In the genomic region with DNA sequence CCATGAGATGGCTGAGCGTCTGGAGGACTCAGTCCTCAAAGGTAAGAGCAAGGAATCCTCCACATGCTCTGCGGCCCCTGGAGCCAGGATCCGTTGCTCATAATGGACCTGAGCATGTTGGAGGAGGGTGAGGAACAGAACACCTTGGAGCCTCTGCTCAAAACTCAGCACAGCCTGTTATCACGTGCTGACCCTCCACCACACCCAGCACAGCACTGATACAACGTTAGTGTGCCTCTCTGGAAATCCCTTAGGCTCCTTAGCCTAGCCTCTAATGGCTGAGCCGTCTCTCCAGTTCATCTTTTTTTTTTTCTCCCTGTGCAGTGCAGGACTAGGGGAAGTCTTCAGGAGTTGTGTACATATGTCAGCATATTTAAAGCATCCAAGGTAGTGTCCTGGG, we compare ENCODE assay signal across 29 mouse cellular contexts. TPM values are rescaled to one million over a fixed set of nuclear protein-coding genes. Genes with fewer than 3 reads are reported as not detected.
A peak's percentile ranks its signal among the peaks of the same experiment; 100 is the strongest.
DNase-seq lines count a peak whose midpoint lies in the region; ATAC-seq and TF ChIP-seq lines count a peak whose summit lies in the region.
"Had no signal": no experiment of that assay in that cellular context is flagged by ENCODE, and none has a peak within 500 bp of the region (broad histone marks: within the 10 kb centered on the region; RNA-seq: fewer than 3 reads in every experiment).

No protein-coding gene starts in this region.

- no peaks in the 10 kb centered on the region for H3K27me3 ChIP-seq in erythroblast, embryonic 14.5 days (ENCODE audit: control insufficient read depth)
- H3K27me3 ChIP-seq in stomach, embryonic 15.5 days (replicated peaks): no peaks in the 10 kb centered on the region
- H3K27me3 ChIP-seq in stomach, postnatal 0 days (ENCODE audit: control insufficient read depth, insufficient read depth, low read length): no peaks in the 10 kb centered on the region
- H3K27me3 ChIP-seq in liver, embryonic 14.5 days (ENCODE audit: control insufficient read depth, insufficient read depth, low read length): no peaks in the 10 kb centered on the region
- H3K27me3 ChIP-seq: embryonic facial prominence, embryonic 12.5 days; embryonic facial prominence, embryonic 15.5 days; heart, embryonic 13.5 days; hindbrain, embryonic 12.5 days had no signal

- peak overlapping the region; percentile 4 for H3K4me3 ChIP-seq in erythroblast, embryonic 14.5 days (replicated peaks)
- no peak overlapping the region for H3K4me3 ChIP-seq in stomach, embryonic 15.5 days (replicated peaks)
- H3K4me3 ChIP-seq in stomach, postnatal 0 days (ENCODE audit: low read depth, low read length): no peak overlapping the region
- no peak overlapping the region for H3K4me3 ChIP-seq in liver, embryonic 14.5 days (ENCODE audit: insufficient read depth in 1 of 2, low read depth in 2 of 2, low read length in 2 of 2)
- H3K4me3 ChIP-seq: embryonic facial prominence, embryonic 12.5 days; embryonic facial prominence, embryonic 15.5 days; heart, embryonic 13.5 days; hindbrain, embryonic 12.5 days had no signal

- H3K9ac ChIP-seq in stomach, embryonic 15.5 days: no peak overlapping the region
- H3K9ac ChIP-seq in stomach, postnatal 0 days (ENCODE audit: low read length): no peak overlapping the region
- H3K9ac ChIP-seq in liver, embryonic 14.5 days (replicated peaks): no peak overlapping the region; the same call in 1 of the 2 replicates
- H3K9ac ChIP-seq: embryonic facial prominence, embryonic 12.5 days; embryonic facial prominence, embryonic 15.5 days; forebrain, postnatal 0 days; heart, embryonic 13.5 days; hindbrain, embryonic 12.5 days had no signal

- H3K4me1 ChIP-seq in erythroblast, embryonic 14.5 days (ENCODE audit: control insufficient read depth): peaks cover 69% of the 10 kb centered on the region
- no peaks in the 10 kb centered on the region for H3K4me1 ChIP-seq in stomach, embryonic 15.5 days
- H3K4me1 ChIP-seq in stomach, postnatal 0 days (replicated peaks; ENCODE audit: control insufficient read depth, insufficient read depth): no peaks in the 10 kb centered on the region
- H3K4me1 ChIP-seq in liver, embryonic 14.5 days (replicated peaks; ENCODE audit: control insufficient read depth in 2 of 2, insufficient read depth in 2 of 2, low read length in 1 of 2): peaks cover 11 to 20% of the 10 kb centered on the region in 2 experiments
- H3K4me1 ChIP-seq: embryonic facial prominence, embryonic 12.5 days; embryonic facial prominence, embryonic 15.5 days; heart, embryonic 13.5 days; hindbrain, embryonic 12.5 days had no signal

- H3K9me3 ChIP-seq in erythroblast, embryonic 14.5 days (ENCODE audit: control insufficient read depth, low read length): no peaks in the 10 kb centered on the region
- no peaks in the 10 kb centered on the region for H3K9me3 ChIP-seq in stomach, embryonic 15.5 days
- H3K9me3 ChIP-seq in stomach, postnatal 0 days (ENCODE audit: control insufficient read depth, low read length): no peaks in the 10 kb centered on the region
- no peaks in the 10 kb centered on the region for H3K9me3 ChIP-seq in liver, embryonic 14.5 days (ENCODE audit: control insufficient read depth, low read length)
- H3K9me3 ChIP-seq: embryonic facial prominence, embryonic 12.5 days; embryonic facial prominence, embryonic 15.5 days; heart, embryonic 13.5 days; hindbrain, embryonic 12.5 days had no signal

- DNase-seq in stomach, postnatal 0 days (ENCODE audit: low spot score): no peak
- no peak for DNase-seq in liver, embryonic 14.5 days (ENCODE audit: low read depth in 3 of 3, low spot score in 3 of 3)
- no peak for DNase-seq in thymus, postnatal 25 days
- no peak for DNase-seq in spleen, postnatal 4 days (ENCODE audit: low spot score in 2 of 2)
- DNase-seq: adrenal gland, adult 8-10 months; adrenal gland, postnatal 25 days; cerebellum, adult 11 months; cerebellum, adult 2 months; cerebellum, adult 9-11 months; cerebellum, postnatal 25 days; forebrain, postnatal 0 days; gastrocnemius, postnatal 25 days; heart, adult 18-20 months; heart, postnatal 14 days had no signal

- no peak; the same call in 1 of the 2 replicates for ATAC-seq in erythroblast, adult 5-6 weeks (replicated peaks; ENCODE audit: low FRiP score, poor library complexity, severe bottlenecking)
- 0 out of 2 replicates have a peak, but pooled peaks have one; percentile 43 for ATAC-seq in stomach, embryonic 15.5 days (ENCODE audit: insufficient read depth, low FRiP score, low read depth)
- ATAC-seq in stomach, postnatal 0 days (ENCODE audit: low FRiP score, low TSS enrichment): no peak
- ATAC-seq in liver, embryonic 14.5 days (ENCODE audit: insufficient read depth): peak; percentile 61; the same call in 1 of the 2 replicates
- peak; percentile 38; the same call in 1 of the 2 replicates for ATAC-seq in megakaryocyte-erythroid progenitor cell, adult 5-6 weeks (replicated peaks; ENCODE audit: low FRiP score, low TSS enrichment, poor library complexity, severe bottlenecking)
- ATAC-seq: activated CD4-positive, CD25-positive, alpha-beta regulatory T cell, adult 4 months; forebrain, embryonic 14.5 days; forebrain, postnatal 0 days; hindbrain, embryonic 16.5 days had no signal

- 81% methylated on average over 6 of the region's 6 CpGs for whole genome bisulfite sequencing in stomach, embryonic 15.5 days
- 79% methylated on average over 6 of the region's 6 CpGs for WGBS in stomach, postnatal 0 days
- WGBS in liver, embryonic 14.5 days (ENCODE audit: insufficient replicate concordance): 45% methylated on average over 6 of the region's 6 CpGs

- no peak for TF ChIP-seq CTCF in stomach, postnatal 0 days (IDR thresholded peaks at IDR 0.05; ENCODE audit: low read depth)
- no peak for TF ChIP-seq CTCF in liver, embryonic 14.5 days (IDR thresholded peaks at IDR 0.05; ENCODE audit: low read depth)

- no peak overlapping the region for H3K4me2 ChIP-seq in stomach, embryonic 15.5 days
- H3K4me2 ChIP-seq in stomach, postnatal 0 days (replicated peaks; ENCODE audit: low read depth): no peak overlapping the region
- peak overlapping the region; percentile 13; the same call in 1 of the 2 replicates for H3K4me2 ChIP-seq in liver, embryonic 14.5 days (ENCODE audit: low read depth)
- H3K4me2 ChIP-seq: embryonic facial prominence, embryonic 12.5 days; embryonic facial prominence, embryonic 15.5 days; heart, embryonic 13.5 days; hindbrain, embryonic 12.5 days had no signal

- TF ChIP-seq EP300 in stomach, postnatal 0 days (optimal IDR thresholded peaks at IDR 0.05): no peak
- no peak for TF ChIP-seq EP300 in liver, embryonic 14.5 days (IDR thresholded peaks at IDR 0.05; ENCODE audit: low read depth)

- H3K36me3 ChIP-seq in erythroblast, embryonic 14.5 days (ENCODE audit: control insufficient read depth): peaks cover 100% of the 10 kb centered on the region
- peaks cover 64% of the 10 kb centered on the region for H3K36me3 ChIP-seq in stomach, embryonic 15.5 days
- peaks cover 23% of the 10 kb centered on the region for H3K36me3 ChIP-seq in stomach, postnatal 0 days (ENCODE audit: control insufficient read depth, insufficient read depth, low read length)
- peaks cover 96% of the 10 kb centered on the region for H3K36me3 ChIP-seq in liver, embryonic 14.5 days (replicated peaks; ENCODE audit: control insufficient read depth, insufficient read depth, low read depth)

- no peak overlapping the region for H3K27ac ChIP-seq in stomach, embryonic 15.5 days
- no peak overlapping the region for H3K27ac ChIP-seq in stomach, postnatal 0 days (replicated peaks)
- H3K27ac ChIP-seq in liver, embryonic 14.5 days: no peak overlapping the region
- H3K27ac ChIP-seq: embryonic facial prominence, embryonic 12.5 days; embryonic facial prominence, embryonic 15.5 days; heart, embryonic 13.5 days; hindbrain, embryonic 12.5 days had no signal

RNA-seq across cellular contexts. Expression of gene Sde2, which starts 9.1 kb away (rescaled TPM):
- polyA plus RNA-seq in erythroblast, embryonic 14.5 days (2012): 2.5 and 2.7 TPM in 2 replicates
- total RNA-seq in erythroblast, adult 5-6 weeks (2015; ENCODE audit: low replicate concordance): 17.3 and 29.4 TPM in 2 replicates
- 34.7 and 53.5 TPM in 2 replicates for total RNA-seq in erythroblast, adult 5-6 weeks (2017; ENCODE audit: low replicate concordance)
- 30.7 and 34.4 TPM in 2 replicates for polyA plus RNA-seq in stomach, embryonic 15.5 days (2015; fragmentation: Nextera tagmentation; extraction: Ambion mirVana)
- polyA plus RNA-seq in stomach, postnatal 0 days (2015; fragmentation: Nextera tagmentation; extraction: Ambion mirVana): 18.8 and 20.0 TPM in 2 replicates
- polyA plus RNA-seq in liver, embryonic 14.5 days (2012; rRNA removed): 11.5 and 15.5 TPM in 2 replicates
- polyA plus RNA-seq in liver, embryonic 14.5 days (2014; fragmentation: Nextera tagmentation; extraction: Ambion mirVana): 15.8 and 18.0 TPM in 2 replicates
- 22.0 and 23.2 TPM in 2 replicates for total RNA-seq in megakaryocyte-erythroid progenitor cell, adult 5-6 weeks (2014; fragmentation: Nextera tagmentation)
- 37.6 and 45.7 TPM in 2 replicates for total RNA-seq in megakaryocyte-erythroid progenitor cell, adult 5-6 weeks (2017)

RNA-seq across cellular contexts. Expression of gene Lefty2, which starts 32.9 kb away (rescaled TPM):
- polyA plus RNA-seq in erythroblast, embryonic 14.5 days (2012): not detected in 2 replicates
- total RNA-seq in erythroblast, adult 5-6 weeks (2015; ENCODE audit: low replicate concordance): not detected in 2 replicates
- not detected in 2 replicates for total RNA-seq in erythroblast, adult 5-6 weeks (2017; ENCODE audit: low replicate concordance)
- not detected in 2 replicates for polyA plus RNA-seq in stomach, embryonic 15.5 days (2015; fragmentation: Nextera tagmentation; extraction: Ambion mirVana)
- 0.13 and 0.15 TPM in 2 replicates for polyA plus RNA-seq in stomach, postnatal 0 days (2015; fragmentation: Nextera tagmentation; extraction: Ambion mirVana)
- not detected in 2 replicates for polyA plus RNA-seq in liver, embryonic 14.5 days (2012; rRNA removed)
- not detected in 2 replicates for polyA plus RNA-seq in liver, embryonic 14.5 days (2014; fragmentation: Nextera tagmentation; extraction: Ambion mirVana)
- not detected in 2 replicates for total RNA-seq in megakaryocyte-erythroid progenitor cell, adult 5-6 weeks (2014; fragmentation: Nextera tagmentation)
- not detected in 2 replicates for total RNA-seq in megakaryocyte-erythroid progenitor cell, adult 5-6 weeks (2017)
- total RNA-seq: common myeloid progenitor, adult 5-6 weeks; gastrocnemius, adult 8-10 months; gastrocnemius, postnatal 25 days; heart, adult 18-20 months; hematopoietic stem cell, adult 5-6 weeks had no signal
- polyA plus RNA-seq: activated CD4-positive, CD25-positive, alpha-beta regulatory T cell, adult 4 months; forebrain, embryonic 11.5 days had no signal

RNA-seq across cellular contexts. Expression of gene Pycr2, which starts 44.1 kb away (rescaled TPM):
- polyA plus RNA-seq in erythroblast, embryonic 14.5 days (2012): 33.5 and 34.7 TPM in 2 replicates
- total RNA-seq in erythroblast, adult 5-6 weeks (2015; ENCODE audit: low replicate concordance): 9.0 and 9.8 TPM in 2 replicates
- total RNA-seq in erythroblast, adult 5-6 weeks (2017; ENCODE audit: low replicate concordance): 5.8 and 7.0 TPM in 2 replicates
- 101 and 109 TPM in 2 replicates for polyA plus RNA-seq in stomach, embryonic 15.5 days (2015; fragmentation: Nextera tagmentation; extraction: Ambion mirVana)
- 62.6 and 63.7 TPM in 2 replicates for polyA plus RNA-seq in stomach, postnatal 0 days (2015; fragmentation: Nextera tagmentation; extraction: Ambion mirVana)
- polyA plus RNA-seq in liver, embryonic 14.5 days (2012; rRNA removed): 47.9 and 52.0 TPM in 2 replicates
- 84.6 and 94.7 TPM in 2 replicates for polyA plus RNA-seq in liver, embryonic 14.5 days (2014; fragmentation: Nextera tagmentation; extraction: Ambion mirVana)
- total RNA-seq in megakaryocyte-erythroid progenitor cell, adult 5-6 weeks (2014; fragmentation: Nextera tagmentation): 57.0 and 70.4 TPM in 2 replicates
- total RNA-seq in megakaryocyte-erythroid progenitor cell, adult 5-6 weeks (2017): 21.1 and 34.2 TPM in 2 replicates

RNA-seq across cellular contexts. Expression of gene H3f3a, which starts 46.3 kb away (rescaled TPM):
- 610 and 750 TPM in 2 replicates for polyA plus RNA-seq in erythroblast, embryonic 14.5 days (2012)
- total RNA-seq in erythroblast, adult 5-6 weeks (2015; ENCODE audit: low replicate concordance): 966 and 1,002 TPM in 2 replicates
- total RNA-seq in erythroblast, adult 5-6 weeks (2017; ENCODE audit: low replicate concordance): 1,471 and 1,473 TPM in 2 replicates
- 1,924 and 2,089 TPM in 2 replicates for polyA plus RNA-seq in stomach, embryonic 15.5 days (2015; fragmentation: Nextera tagmentation; extraction: Ambion mirVana)
- 1,633 and 1,693 TPM in 2 replicates for polyA plus RNA-seq in stomach, postnatal 0 days (2015; fragmentation: Nextera tagmentation; extraction: Ambion mirVana)
- polyA plus RNA-seq in liver, embryonic 14.5 days (2012; rRNA removed): 529 and 1,021 TPM in 2 replicates
- 2,262 and 2,378 TPM in 2 replicates for polyA plus RNA-seq in liver, embryonic 14.5 days (2014; fragmentation: Nextera tagmentation; extraction: Ambion mirVana)
- total RNA-seq in megakaryocyte-erythroid progenitor cell, adult 5-6 weeks (2014; fragmentation: Nextera tagmentation): 737 and 1,041 TPM in 2 replicates
- 1,518 and 1,745 TPM in 2 replicates for total RNA-seq in megakaryocyte-erythroid progenitor cell, adult 5-6 weeks (2017)

Comparison
In these comparisons a context has a peak if more than half of its experiments do, and no peak if none do; other contexts are left out.
1. ATAC-seq: peak in stomach, embryonic 15.5 days (single experiment), liver, embryonic 14.5 days (single experiment) and megakaryocyte-erythroid progenitor cell, adult 5-6 weeks (single experiment); none in erythroblast, adult 5-6 weeks (single experiment) and stomach, postnatal 0 days (single experiment).